Mouse (Mus musculus) heart, embryonic 12.5 days (tissue): ENCODE results near the gene Itprip. TPM values are rescaled to one million over a fixed set of nuclear protein-coding genes. Genes with fewer than 3 reads are reported as not detected.
A peak's percentile ranks its signal among the peaks of the same experiment; 100 is the strongest.

Experiments
- ATAC-seq: fragments of 200-750 bp; cut with Nextera tagmentation; 2 replicates; pipeline ENCODE4 v1.8.0; 2017; ENCODE audit warnings: moderate TSS enrichment, moderate library complexity; ENCODE audit not compliant: insufficient number of reproducible peaks, low FRiP score
- H3K27ac ChIP-seq: fragments of 300-500 bp; sonication (generic); 2 replicates; pipeline ENCODE4 v1.5.1; 2016; ENCODE audit warnings: mild to moderate bottlenecking, moderate library complexity; ENCODE audit not compliant: poor library complexity, severe bottlenecking
- H3K27me3 ChIP-seq: fragments of 300-500 bp; sonication (generic); replicated peaks from 2 replicates; pipeline ENCODE4 v1.6.1; 2016; ENCODE audit warnings: mild to moderate bottlenecking, moderate library complexity
- H3K36me3 ChIP-seq: fragments of 300-500 bp; sonication (generic); 2 replicates; pipeline ENCODE4 v1.6.1; 2016; ENCODE audit warnings: mild to moderate bottlenecking, moderate library complexity
- H3K4me1 ChIP-seq: fragments of 300-500 bp; sonication (generic); replicated peaks from 2 replicates; pipeline ENCODE4 v1.6.1; 2016; ENCODE audit warnings: mild to moderate bottlenecking
- H3K4me2 ChIP-seq: fragments of 300-500 bp; sonication (generic); 2 replicates; pipeline ENCODE4 v1.6.1; 2016; ENCODE audit warnings: mild to moderate bottlenecking, moderate library complexity
- H3K4me3 ChIP-seq: fragments of 300-500 bp; sonication (generic); 2 replicates; pipeline ENCODE4 v1.5.1; 2016; ENCODE audit warnings: mild to moderate bottlenecking
- H3K9ac ChIP-seq: fragments of 300-500 bp; sonication (generic); 2 replicates; pipeline ENCODE4 v1.6.1; 2016; ENCODE audit warnings: mild to moderate bottlenecking, moderate library complexity
- H3K9me3 ChIP-seq: fragments of 300-500 bp; sonication (generic); replicated peaks from 2 replicates; pipeline ENCODE4 v1.6.1; 2016; ENCODE audit warnings: mild to moderate bottlenecking, moderate library complexity
- WGBS: fragments of 180-500 bp; shearing (Covaris S2); methylation state at CpG from one replicate; pipeline ENCODE4 v1.1.7; 2016; 5-methylcytosine and 5-hydroxymethylcytosine counted together
- polyA plus RNA-seq: library from polyadenylated mRNA; unstranded; fragments of >200 nt; fragmentation: Nextera tagmentation; extraction: Ambion mirVana; gene quantifications from 2 replicates; pipeline ENCODE4 v1.2.1, GENCODE M21; 2016

Gene Itprip
- polyA plus RNA-seq, 1 experiment from 2014 or later = 25.5 TPM

GRCm38 (mm10) chr19:47885191-47885743, 33.8 kb downstream of the Itprip start:
- Histone ChIP-seq H3K36me3 (no peaks in the 10 kb centered on the region), H3K4me1 (peaks cover 45% of the 10 kb centered on the region), H3K9me3 (no peaks in the 10 kb centered on the region), H3K27me3 (no peaks in the 10 kb centered on the region), H3K4me2 (peak overlapping the region; percentile 3; the same call in 1 of the 2 replicates), H3K9ac (no peak overlapping the region), H3K4me3 (no peak overlapping the region), H3K27ac (peak overlapping the region; percentile 49; the same call in 1 of the 2 replicates)
- no peak for ATAC-seq
- 31% methylated on average over 7 of the region's 7 CpGs for WGBS

- no peak for ATAC-seq
- 68% methylated on average over 13 of the region's 13 CpGs for WGBS
- Histone ChIP-seq H3K9ac (no peak overlapping the region), H3K4me1 (peaks cover 43% of the 10 kb centered on the region), H3K27me3 (no peaks in the 10 kb centered on the region), H3K4me3 (no peak overlapping the region), H3K27ac (no peak overlapping the region), H3K4me2 (peak overlapping the region; percentile 3; the same call in 1 of the 2 replicates), H3K36me3 (no peaks in the 10 kb centered on the region), H3K9me3 (no peaks in the 10 kb centered on the region)
Observed at GRCm38 (mm10) chr19:47884296-47885085, 34.6 kb downstream of the Itprip start.

GRCm38 (mm10) chr19:47882882-47883254, 36.2 kb downstream of the Itprip start:
- H3K36me3 ChIP-seq = no peaks in the 10 kb centered on the region
- no peak overlapping the region for H3K27ac ChIP-seq
- WGBS = 49% methylated on average over 9 of the region's 9 CpGs
- H3K9me3 ChIP-seq = no peaks in the 10 kb centered on the region
- H3K4me2 ChIP-seq = no peak overlapping the region
- no peaks in the 10 kb centered on the region for H3K27me3 ChIP-seq
- no peak overlapping the region for H3K9ac ChIP-seq
- peaks cover 43% of the 10 kb centered on the region for H3K4me1 ChIP-seq
- H3K4me3 ChIP-seq = no peak overlapping the region
- no peak; the same call in 1 of the 2 replicates for ATAC-seq

GRCm38 (mm10) chr19:47882151-47882881, 36.8 kb downstream of the Itprip start:
- H3K9me3 ChIP-seq = no peaks in the 10 kb centered on the region
- H3K4me1 ChIP-seq = peaks cover 43% of the 10 kb centered on the region
- H3K4me3 ChIP-seq = no peak overlapping the region
- no peak overlapping the region for H3K4me2 ChIP-seq
- WGBS = 23% methylated on average over 11 of the region's 11 CpGs
- H3K27me3 ChIP-seq = no peaks in the 10 kb centered on the region
- no peak overlapping the region for H3K9ac ChIP-seq
- no peaks in the 10 kb centered on the region for H3K36me3 ChIP-seq
- peak; percentile 46; the same call in 1 of the 2 replicates for ATAC-seq
- no peak overlapping the region for H3K27ac ChIP-seq

GRCm38 (mm10) chr19:47881538-47881937, 37.6 kb downstream of the Itprip start:
- no peak overlapping the region for H3K4me3 ChIP-seq
- ATAC-seq = no peak
- no peak overlapping the region for H3K27ac ChIP-seq
- H3K27me3 ChIP-seq = peaks cover 4% of the 10 kb centered on the region
- H3K9ac ChIP-seq = no peak overlapping the region
- no peak overlapping the region for H3K4me2 ChIP-seq
- no peaks in the 10 kb centered on the region for H3K9me3 ChIP-seq
- no peaks in the 10 kb centered on the region for H3K36me3 ChIP-seq
- peaks cover 37% of the 10 kb centered on the region for H3K4me1 ChIP-seq
- WGBS = 72% methylated on average over 7 of the region's 7 CpGs

- Histone ChIP-seq H3K9ac (no peak overlapping the region), H3K27ac (no peak overlapping the region), H3K4me1 (peaks cover 6% of the 10 kb centered on the region), H3K27me3 (peaks cover 16% of the 10 kb centered on the region), H3K4me2 (0 out of 2 replicates have a peak overlapping the region, but pooled peaks have one; percentile 27), H3K36me3 (no peaks in the 10 kb centered on the region), H3K4me3 (no peak overlapping the region), H3K9me3 (no peaks in the 10 kb centered on the region)
- WGBS = 49% methylated on average over 15 of the region's 15 CpGs
- ATAC-seq = no peak
Observed at GRCm38 (mm10) chr19:47876252-47876651, 42.8 kb downstream of the Itprip start.

- no peak overlapping the region for H3K4me3 ChIP-seq
- ATAC-seq = no peak
- H3K36me3 ChIP-seq = no peaks in the 10 kb centered on the region
- H3K9ac ChIP-seq = no peak overlapping the region
- peaks cover 17% of the 10 kb centered on the region for H3K27me3 ChIP-seq
- no peak overlapping the region for H3K27ac ChIP-seq
- WGBS = 32% methylated on average over 10 of the region's 10 CpGs
- H3K4me2 ChIP-seq = no peak overlapping the region
- H3K9me3 ChIP-seq = no peaks in the 10 kb centered on the region
- peaks cover 6% of the 10 kb centered on the region for H3K4me1 ChIP-seq
Observed at GRCm38 (mm10) chr19:47871515-47871914, 47.6 kb downstream of the Itprip start.

GRCm38 (mm10) chr19:47870102-47870666, 48.9 kb downstream of the Itprip start:
- 58% methylated on average over 7 of the region's 7 CpGs for WGBS
- H3K4me3 ChIP-seq = no peak overlapping the region
- H3K27ac ChIP-seq = no peak overlapping the region
- no peak for ATAC-seq
- peaks cover 17% of the 10 kb centered on the region for H3K27me3 ChIP-seq
- H3K4me1 ChIP-seq = no peaks in the 10 kb centered on the region
- no peaks in the 10 kb centered on the region for H3K9me3 ChIP-seq
- H3K36me3 ChIP-seq = no peaks in the 10 kb centered on the region
- no peak overlapping the region for H3K9ac ChIP-seq
- H3K4me2 ChIP-seq = no peak overlapping the region

GRCm38 (mm10) chr19:47869516-47869915, 49.6 kb downstream of the Itprip start:
- H3K4me1 ChIP-seq = 0 out of 2 replicates have a peak, but pooled peaks cover 4% of the 10 kb centered on the region
- H3K36me3 ChIP-seq = no peaks in the 10 kb centered on the region
- no peak overlapping the region for H3K4me3 ChIP-seq
- ATAC-seq = no peak
- no peaks in the 10 kb centered on the region for H3K9me3 ChIP-seq
- peaks cover 11% of the 10 kb centered on the region; the same call in 1 of the 2 replicates for H3K27me3 ChIP-seq
- no peak overlapping the region for H3K4me2 ChIP-seq
- H3K9ac ChIP-seq = no peak overlapping the region
- no peak overlapping the region for H3K27ac ChIP-seq
- WGBS = 53% methylated on average over 3 of the region's 3 CpGs

- ATAC-seq = no peak
- WGBS = 68% methylated on average over 4 of the region's 4 CpGs
- Histone ChIP-seq H3K4me3 (no peak overlapping the region), H3K4me1 (0 out of 2 replicates have a peak, but pooled peaks cover 4% of the 10 kb centered on the region), H3K9me3 (no peaks in the 10 kb centered on the region), H3K36me3 (peaks cover 4% of the 10 kb centered on the region; the same call in 1 of the 2 replicates), H3K27me3 (0 out of 2 replicates have a peak, but pooled peaks cover 6% of the 10 kb centered on the region), H3K4me2 (no peak overlapping the region), H3K9ac (no peak overlapping the region), H3K27ac (no peak overlapping the region)
Observed at GRCm38 (mm10) chr19:47868951-47869350, 50.1 kb downstream of the Itprip start.
